Mouse (Mus musculus) intestine, postnatal 0 days (tissue): ENCODE measurements around the gene Cd80. TPM values are rescaled to one million over a fixed set of nuclear protein-coding genes. Genes with fewer than 3 reads are reported as not detected.
A peak's percentile ranks its signal among the peaks of the same experiment; 100 is the strongest.

Source experiments
- ATAC-seq: fragments of 200-750 bp; cut with Nextera tagmentation; 2 replicates; pipeline ENCODE4 v1.8.0; 2017; ENCODE audit warnings: mild to moderate bottlenecking, moderate TSS enrichment, moderate library complexity
- H3K27ac ChIP-seq: fragments of 300-500 bp; sonication (generic); 2 replicates; pipeline ENCODE4 v1.5.1; 2014; ENCODE audit warnings: mild to moderate bottlenecking, low read depth, low read length, moderate library complexity
- H3K27me3 ChIP-seq: fragments of 300-500 bp; sonication (generic); replicated peaks from 2 replicates; pipeline ENCODE4 v1.6.1; 2014; ENCODE audit warnings: low read length, mixed read lengths; ENCODE audit not compliant: control insufficient read depth, insufficient read depth
- H3K36me3 ChIP-seq: fragments of 300-500 bp; sonication (generic); 2 replicates; pipeline ENCODE4 v1.6.1; 2014; ENCODE audit warnings: mild to moderate bottlenecking, moderate library complexity; ENCODE audit not compliant: control insufficient read depth, insufficient read depth
- H3K4me1 ChIP-seq: fragments of 300-500 bp; sonication (generic); replicated peaks from 2 replicates; pipeline ENCODE4 v1.6.1; 2014; ENCODE audit warnings: antibody characterized with exemption, low read length, mixed read lengths; ENCODE audit not compliant: control insufficient read depth, insufficient read depth
- H3K4me2 ChIP-seq: fragments of 300-500 bp; sonication (generic); replicated peaks from 2 replicates; pipeline ENCODE4 v1.6.1; 2014; ENCODE audit warnings: low read depth, mild to moderate bottlenecking, moderate library complexity
- H3K4me3 ChIP-seq: fragments of 300-500 bp; sonication (generic); 2 replicates; pipeline ENCODE4 v1.5.1; 2014; ENCODE audit warnings: low read depth, low read length
- H3K9ac ChIP-seq: fragments of 300-500 bp; sonication (generic); 2 replicates; pipeline ENCODE4 v1.6.1; 2014; ENCODE audit warnings: mild to moderate bottlenecking, low read depth, low read length
- H3K9me3 ChIP-seq: fragments of 300-500 bp; sonication (generic); 2 replicates; pipeline ENCODE4 v1.6.1; 2016; ENCODE audit warnings: mixed run types; ENCODE audit not compliant: control insufficient read depth
- CTCF ChIP-seq: sonication (generic); IDR thresholded peaks from 2 replicates; pipeline ENCODE4 v1.5.1; 2016; ENCODE audit warnings: low read depth, mild to moderate bottlenecking, control low read depth, antibody characterized with exemption, moderate library complexity
- WGBS: fragments of 180-500 bp; shearing (Covaris S2); extraction: QIAGEN DNeasy Blood & Tissue Kit; methylation state at CpG from one replicate; pipeline ENCODE4 v1.1.7; 2014; 5-methylcytosine and 5-hydroxymethylcytosine counted together
- polyA plus RNA-seq: library from polyadenylated mRNA; unstranded; fragments of >200 nt; fragmentation: Nextera tagmentation; extraction: Ambion mirVana; gene quantifications from 2 replicates; pipeline ENCODE4 v1.2.1, GENCODE M21; 2015

Cd80 gene
- polyA plus RNA-seq, 1 experiment from 2014 or later, result 0.23 TPM

GRCm38 (mm10) chr16:38481327-38481726 is 26.0 kb downstream of the Cd80 start:
- Histone ChIP-seq H3K4me2 (no peak overlapping the region), H3K27me3 (no peaks in the 10 kb centered on the region; the same call in 1 of the 2 replicates), H3K36me3 (no peaks in the 10 kb centered on the region), H3K4me1 (no peaks in the 10 kb centered on the region), H3K4me3 (no peak overlapping the region), H3K9ac (no peak overlapping the region), H3K27ac (no peak overlapping the region), H3K9me3 (no peaks in the 10 kb centered on the region)
- no peak for TF ChIP-seq CTCF
- 61% methylated on average over 4 of the region's 4 CpGs for WGBS
- no peak for ATAC-seq

- peak; percentile 50 for ATAC-seq
Measured at GRCm38 (mm10) chr16:38482780-38483562, 27.6 kb downstream of the Cd80 start.

GRCm38 (mm10) chr16:38483582-38484309 is 28.4 kb downstream of the Cd80 start:
- no peak overlapping the region for H3K27ac ChIP-seq
- peak overlapping the region; percentile 71 for H3K4me2 ChIP-seq
- H3K4me3 ChIP-seq, result peak overlapping the region; percentile 36
- peak; percentile 29; the same call in 1 of the 2 replicates for ATAC-seq
- 17% methylated on average over 42 of the region's 42 CpGs for WGBS
- no peaks in the 10 kb centered on the region for H3K4me1 ChIP-seq
- TF ChIP-seq CTCF, result no peak
- no peaks in the 10 kb centered on the region; the same call in 1 of the 2 replicates for H3K27me3 ChIP-seq
- H3K36me3 ChIP-seq, result no peaks in the 10 kb centered on the region
- no peaks in the 10 kb centered on the region for H3K9me3 ChIP-seq
- 0 out of 2 replicates have a peak overlapping the region, but pooled peaks have one; percentile 31 for H3K9ac ChIP-seq

More at GRCm38 (mm10) chr16:38482780-38483562, 27.6 kb downstream of the Cd80 start:
- Histone ChIP-seq H3K27ac (no peak overlapping the region), H3K4me1 (no peaks in the 10 kb centered on the region), H3K36me3 (no peaks in the 10 kb centered on the region), H3K4me2 (peak overlapping the region; percentile 71), H3K9me3 (no peaks in the 10 kb centered on the region), H3K4me3 (peak overlapping the region; percentile 36), H3K27me3 (no peaks in the 10 kb centered on the region; the same call in 1 of the 2 replicates), H3K9ac (no peak overlapping the region)
- WGBS, result 16% methylated on average over 32 of the region's 32 CpGs
- TF ChIP-seq CTCF, result peak; percentile 72

GRCm38 (mm10) chr16:38492551-38492950 is 37.2 kb downstream of the Cd80 start:
- Histone ChIP-seq H3K36me3 (0 out of 2 replicates have a peak, but pooled peaks cover 6% of the 10 kb centered on the region), H3K9me3 (no peaks in the 10 kb centered on the region), H3K9ac (no peak overlapping the region), H3K27ac (no peak overlapping the region), H3K4me3 (no peak overlapping the region), H3K4me1 (no peaks in the 10 kb centered on the region), H3K4me2 (no peak overlapping the region), H3K27me3 (no peaks in the 10 kb centered on the region)
- ATAC-seq, result no peak
- 92% methylated on average over 3 of the region's 3 CpGs for WGBS
- TF ChIP-seq CTCF, result no peak

- ATAC-seq, result no peak
- H3K4me3 ChIP-seq, result no peak overlapping the region
- peak; percentile 64 for TF ChIP-seq CTCF
- H3K4me2 ChIP-seq, result no peak overlapping the region
- H3K36me3 ChIP-seq, result peaks cover 13% of the 10 kb centered on the region; the same call in 1 of the 2 replicates
- no peaks in the 10 kb centered on the region for H3K9me3 ChIP-seq
- H3K27ac ChIP-seq, result no peak overlapping the region
- 74% methylated on average over 10 of the region's 10 CpGs for WGBS
- H3K4me1 ChIP-seq, result no peaks in the 10 kb centered on the region
- no peak overlapping the region for H3K9ac ChIP-seq
- H3K27me3 ChIP-seq, result no peaks in the 10 kb centered on the region
Measured at GRCm38 (mm10) chr16:38493890-38494289, 38.5 kb downstream of the Cd80 start.

- TF ChIP-seq CTCF, result no peak
- Histone ChIP-seq H3K9ac (no peak overlapping the region), H3K9me3 (no peaks in the 10 kb centered on the region), H3K36me3 (peaks cover 32% of the 10 kb centered on the region), H3K4me1 (no peaks in the 10 kb centered on the region), H3K4me3 (no peak overlapping the region), H3K27ac (no peak overlapping the region), H3K27me3 (no peaks in the 10 kb centered on the region), H3K4me2 (no peak overlapping the region)
- WGBS, result 84% methylated on average over 7 of the region's 7 CpGs
- no peak for ATAC-seq
Measured at GRCm38 (mm10) chr16:38496604-38497140, 41.3 kb downstream of the Cd80 start.
